Mouse (Mus musculus) MEL (cell line): ENCODE data around the gene Mrps25. TPM values are rescaled to one million over a fixed set of nuclear protein-coding genes. Genes with fewer than 3 reads are reported as not detected.

ENCODE experiments used
- DNase-seq: peaks from one replicate; pipeline ENCODE4 v3.0.0; 2011; ENCODE audit warnings: low read depth, low spot score
- H3K27ac ChIP-seq: 2 replicates; pipeline ENCODE4 v1.5.1; 2012; ENCODE audit warnings: low read depth, mild to moderate bottlenecking, control low read depth, low read length, moderate library complexity; ENCODE audit not compliant: control insufficient read depth
- H3K27me3 ChIP-seq, 2 experiments: fragments of 150-350 bp in 1 of 2; sonication (generic) in 1 of 2; 2 replicates each; pipeline ENCODE4 v1.6.1; 2012; ENCODE audit warnings: low read length in 2 of 2, mild to moderate bottlenecking in 2 of 2, improper control_type of control experiment in 1 of 2, moderate library complexity in 1 of 2; ENCODE audit not compliant: insufficient read depth in 2 of 2, control insufficient read depth in 1 of 2
- H3K36me3 ChIP-seq, 2 experiments: 2 replicates each; pipeline ENCODE4 v1.6.1; 2012 to 2014; ENCODE audit warnings: low read length in 2 of 2, improper control_type of control experiment in 1 of 2, inconsistent platforms in 1 of 2, mild to moderate bottlenecking in 1 of 2; ENCODE audit not compliant: insufficient read depth in 2 of 2, control insufficient read depth in 1 of 2
- H3K4me1 ChIP-seq, 2 experiments: fragments of 150-350 bp in 1 of 2; sonication (generic) in 1 of 2; 2 replicates each; pipeline ENCODE4 v1.6.1; 2012; ENCODE audit warnings: low read length in 2 of 2, improper control_type of control experiment in 1 of 2, mild to moderate bottlenecking in 1 of 2; ENCODE audit not compliant: insufficient read depth in 2 of 2, control insufficient read depth in 1 of 2
- H3K4me3 ChIP-seq, 2 experiments: fragments of 150-350 bp in 1 of 2; sonication (generic) in 1 of 2; 2 replicates each; pipeline ENCODE4 v1.5.1; 2012; ENCODE audit warnings: low read depth in 2 of 2, low read length in 2 of 2, mild to moderate bottlenecking in 2 of 2, moderate library complexity in 2 of 2, control low read depth in 1 of 2, improper control_type of control experiment in 1 of 2; ENCODE audit not compliant: control insufficient read depth in 1 of 2, insufficient read depth in 1 of 2
- H3K79me2 ChIP-seq: 2 replicates; pipeline ENCODE4 v1.6.1; 2012; ENCODE audit warnings: mild to moderate bottlenecking, low read length, moderate library complexity; ENCODE audit not compliant: control insufficient read depth, poor library complexity, insufficient read depth
- H3K9ac ChIP-seq: 2 replicates; pipeline ENCODE4 v1.6.1; 2012; ENCODE audit warnings: low read depth, mild to moderate bottlenecking, control low read depth, low read length, moderate library complexity; ENCODE audit not compliant: control insufficient read depth, poor library complexity, severe bottlenecking
- H3K9me3 ChIP-seq: fragments of 150-350 bp; sonication (generic); replicated peaks from 2 replicates; pipeline ENCODE4 v1.6.1; 2012; ENCODE audit warnings: mild to moderate bottlenecking, low read length, improper control_type of control experiment, moderate library complexity; ENCODE audit not compliant: insufficient read depth
- BHLHE40 ChIP-seq: IDR thresholded peaks from 2 replicates; pipeline ENCODE4 v1.6.1; 2012; ENCODE audit warnings: low read depth, mild to moderate bottlenecking, inconsistent platforms, low read length, improper control_type of control experiment, borderline replicate concordance
- CHD2 ChIP-seq: IDR thresholded peaks from 2 replicates; pipeline ENCODE4 v1.6.1; 2011; ENCODE audit warnings: low read length, improper control_type of control experiment
- CTCF ChIP-seq, 3 experiments: IDR thresholded peaks in 2 of 3; conservative IDR thresholded peaks in 1 of 3; 2 replicates each; pipeline ENCODE4 v1.5.1; 2011 to 2012; ENCODE audit warnings: low read length in 3 of 3, low read depth in 2 of 3, mild to moderate bottlenecking in 2 of 3, improper control_type of control experiment in 1 of 3, inconsistent platforms in 1 of 3, mixed read lengths in 1 of 3, moderate library complexity in 1 of 3; ENCODE audit not compliant: control insufficient read depth in 1 of 3, insufficient read depth in 1 of 3, poor library complexity in 1 of 3, severe bottlenecking in 1 of 3
- E2F4 ChIP-seq: IDR thresholded peaks from 2 replicates; pipeline ENCODE4 v1.6.1; 2011; ENCODE audit warnings: low read depth, low read length, improper control_type of control experiment, borderline replicate concordance
- ELF1 ChIP-seq: IDR thresholded peaks from 2 replicates; pipeline ENCODE4 v1.6.1; 2014; ENCODE audit warnings: low read depth, mild to moderate bottlenecking, inconsistent platforms, low read length, improper control_type of control experiment, moderate library complexity
- ETS1 ChIP-seq: IDR thresholded peaks from 2 replicates; pipeline ENCODE4 v1.6.1; 2012; ENCODE audit warnings: low read depth, mild to moderate bottlenecking, inconsistent platforms, low read length, improper control_type of control experiment, moderate library complexity
- GABPA ChIP-seq: IDR thresholded peaks from 2 replicates; pipeline ENCODE4 v1.6.1; 2012; ENCODE audit warnings: low read depth, mild to moderate bottlenecking, inconsistent platforms, low read length, improper control_type of control experiment, moderate library complexity
- MAX ChIP-seq: IDR thresholded peaks from 2 replicates; pipeline ENCODE4 v1.6.1; 2011; ENCODE audit warnings: low read length, improper control_type of control experiment
- MAZ ChIP-seq: IDR thresholded peaks from 2 replicates; pipeline ENCODE4 v1.6.1; 2012; ENCODE audit warnings: low read depth, mild to moderate bottlenecking, inconsistent platforms, low read length, improper control_type of control experiment
- MEF2A ChIP-seq: IDR thresholded peaks from 2 replicates; pipeline ENCODE4 v1.6.1; 2014; ENCODE audit warnings: low read depth, mild to moderate bottlenecking, inconsistent platforms, low read length, improper control_type of control experiment; ENCODE audit not compliant: poor library complexity, insufficient replicate concordance, severe bottlenecking; ENCODE audit errors: extremely low read depth
- NRF1 ChIP-seq: IDR thresholded peaks from 2 replicates; pipeline ENCODE4 v1.6.1; 2014; ENCODE audit warnings: low read depth, mild to moderate bottlenecking, inconsistent platforms, low read length, improper control_type of control experiment, moderate library complexity; ENCODE audit not compliant: poor library complexity, insufficient read depth, severe bottlenecking
- POLR2A ChIP-seq, 2 experiments: IDR thresholded peaks; 2 replicates each; pipeline ENCODE4 v1.6.1; 2011 to 2012; ENCODE audit warnings: low read length in 2 of 2, mild to moderate bottlenecking in 2 of 2, control low read depth in 1 of 2, improper control_type of control experiment in 1 of 2, low read depth in 1 of 2, moderate library complexity in 1 of 2; ENCODE audit not compliant: control insufficient read depth in 1 of 2, insufficient read depth in 1 of 2, poor library complexity in 1 of 2
- POLR2AphosphoS2 ChIP-seq: IDR thresholded peaks from 2 replicates; pipeline ENCODE4 v1.6.1; 2011; ENCODE audit warnings: low read length, improper control_type of control experiment
- RCOR1 ChIP-seq: IDR thresholded peaks from 2 replicates; pipeline ENCODE4 v1.6.1; 2012; ENCODE audit warnings: low read depth, mild to moderate bottlenecking, inconsistent platforms, low read length, improper control_type of control experiment
- SIN3A ChIP-seq: IDR thresholded peaks from 2 replicates; pipeline ENCODE4 v1.6.1; 2012; ENCODE audit warnings: low read length, improper control_type of control experiment, inconsistent platforms
- SMC3 ChIP-seq: IDR thresholded peaks from 2 replicates; pipeline ENCODE4 v1.6.1; 2011; ENCODE audit warnings: low read depth, low read length, improper control_type of control experiment
- TAL1 ChIP-seq: IDR thresholded peaks from 2 replicates; pipeline ENCODE4 v1.6.1; 2012; ENCODE audit warnings: mild to moderate bottlenecking, inconsistent platforms, low read length, moderate library complexity, mixed read lengths
- TCF12 ChIP-seq: IDR thresholded peaks from 2 replicates; pipeline ENCODE4 v1.6.1; 2014; ENCODE audit warnings: low read depth, mild to moderate bottlenecking, inconsistent platforms, low read length, improper control_type of control experiment, moderate library complexity
- USF2 ChIP-seq, 2 experiments: IDR thresholded peaks; 2 replicates each; pipeline ENCODE4 v1.6.1; 2011 to 2012; ENCODE audit warnings: improper control_type of control experiment in 2 of 2, low read length in 2 of 2, borderline replicate concordance in 1 of 2, inconsistent platforms in 1 of 2, low read depth in 1 of 2, mild to moderate bottlenecking in 1 of 2; ENCODE audit not compliant: insufficient read depth in 1 of 2
- ZC3H11A ChIP-seq: IDR thresholded peaks from 2 replicates; pipeline ENCODE4 v1.6.1; 2012; ENCODE audit warnings: low read depth, mild to moderate bottlenecking, inconsistent platforms, low read length, improper control_type of control experiment
- ZKSCAN1 ChIP-seq: IDR thresholded peaks from 2 replicates; pipeline ENCODE4 v1.6.1; 2012; ENCODE audit warnings: low read depth, mild to moderate bottlenecking, inconsistent platforms, low read length, improper control_type of control experiment, moderate library complexity
- ZMIZ1 ChIP-seq: IDR thresholded peaks from 2 replicates; pipeline ENCODE4 v1.6.1; 2012; ENCODE audit warnings: low read depth, mild to moderate bottlenecking, inconsistent platforms, low read length, improper control_type of control experiment, moderate library complexity
- ZNF384 ChIP-seq: IDR thresholded peaks from 2 replicates; pipeline ENCODE4 v1.6.1; 2012; ENCODE audit warnings: low read depth, mild to moderate bottlenecking, inconsistent platforms, low read length, improper control_type of control experiment
- polyA plus RNA-seq, 2 experiments: library from polyadenylated mRNA; stranded (reverse) in 1 of 2; unstranded in 1 of 2; fragments of >175 nt in 1 of 2; fragments of >200 nt in 1 of 2; gene quantifications; 2 replicates each; pipeline versions ENCODE4 v1.2.1 to v1.2.4; 2012; ENCODE audit warnings: low replicate concordance in 2 of 2, low read depth in 1 of 2; ENCODE audit not compliant: insufficient read length in 2 of 2, insufficient read depth in 1 of 2, missing spikeins in 1 of 2
- total RNA-seq: library from RNA; depleted of rRNA; stranded (reverse); fragments of 300-350 nt; gene quantifications from 2 replicates; pipeline ENCODE4 v1.2.3, GENCODE M21; 2012

Mrps25 gene
- total and polyA plus RNA-seq, 3 experiments, result 94.7 to 261 (median 109) TPM

DNA sequence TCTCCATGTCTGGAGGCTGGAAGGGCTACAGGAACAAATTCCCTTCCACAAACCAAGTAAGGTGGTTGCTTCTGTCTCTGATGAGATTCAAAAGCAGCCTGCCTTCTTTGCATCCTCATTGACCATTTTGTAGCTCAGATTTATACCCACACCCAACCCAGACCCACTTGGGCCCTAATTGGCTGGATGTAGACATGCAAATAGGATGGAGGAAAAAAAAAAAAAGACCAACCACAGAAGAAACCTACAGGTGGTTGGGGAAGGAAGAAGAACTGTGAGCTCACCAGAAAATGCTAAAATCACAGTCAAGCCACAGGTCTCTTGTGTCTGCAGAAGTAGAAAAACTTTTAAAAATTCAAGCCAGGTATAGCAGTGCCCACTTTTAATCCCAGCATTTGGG lies 45.3 kb upstream of the Mrps25 start:
- Histone ChIP-seq H3K79me2 (no peaks in the 10 kb centered on the region), H3K9ac (no peak overlapping the region), H3K4me3 (no peak overlapping the region), H3K27me3 (peaks cover 8 to 13% of the 10 kb centered on the region in 2 experiments), H3K27ac (no peak overlapping the region)
- TF ChIP-seq NRF1, result no peak
- no peak for TF ChIP-seq CHD2
- TF ChIP-seq MAX, result no peak
- TF ChIP-seq MAZ, result no peak
- TF ChIP-seq ZKSCAN1, result no peak
- TF ChIP-seq, all 39 proteins: peak for 0
- Histone ChIP-seq H3K36me3 (no peaks in the 10 kb centered on the region), H3K4me1 (no peaks in the 10 kb centered on the region), H3K9me3 (no peaks in the 10 kb centered on the region)
- DNase-seq, result no peak

DNA sequence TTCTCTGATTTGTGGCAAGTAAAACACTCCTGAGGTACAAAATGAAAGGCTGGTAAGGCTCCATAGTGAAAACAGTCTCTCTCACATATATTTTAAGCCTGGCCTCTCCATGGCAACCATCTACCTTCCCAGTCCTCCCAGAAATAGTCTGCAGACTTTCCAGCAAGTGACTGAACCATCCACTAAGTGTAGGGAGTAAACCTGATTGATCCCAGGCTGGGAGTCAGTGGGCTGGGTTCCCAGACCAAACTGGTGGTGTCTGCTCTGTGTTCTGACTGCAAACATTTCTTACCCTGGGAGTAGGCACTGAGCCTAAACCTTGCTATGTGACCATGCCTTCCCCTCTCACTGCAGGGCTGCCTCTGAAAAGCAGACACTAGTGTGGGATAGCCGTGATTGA lies 41.1 kb upstream of the Mrps25 start:
- Histone ChIP-seq H3K36me3 (no peaks in the 10 kb centered on the region), H3K9ac (no peak overlapping the region), H3K79me2 (no peaks in the 10 kb centered on the region), H3K27me3 (peaks cover 14 to 18% of the 10 kb centered on the region in 2 experiments), H3K4me1 (no peaks in the 10 kb centered on the region), H3K4me3 (no peak overlapping the region), H3K27ac (no peak overlapping the region), H3K9me3 (no peaks in the 10 kb centered on the region)
- no peak for DNase-seq
- TF ChIP-seq SIN3A (no peak), POLR2AphosphoS2 (no peak), POLR2A (IDR thresholded peaks at IDR 0.05; ENCODE audit: control insufficient read depth in 1 of 2, insufficient read depth in 1 of 2, low read depth in 1 of 2, low read length in 2 of 2, poor library complexity in 1 of 2) (no peak), TCF12 (no peak), USF2 (IDR thresholded peaks at IDR 0.05; ENCODE audit: borderline replicate concordance in 1 of 2, insufficient read depth in 1 of 2, low read depth in 1 of 2, low read length in 2 of 2) (no peak), ELF1 (no peak), E2F4 (no peak), BHLHE40 (no peak), TAL1 (no peak), ZC3H11A (no peak), CHD2 (no peak), CTCF (IDR thresholded peaks at IDR 0.05 in 2 of 3, conservative IDR thresholded peaks at IDR 0.05 in 1 of 3; ENCODE audit: control insufficient read depth in 1 of 3, insufficient read depth in 1 of 3, low read depth in 2 of 3, low read length in 3 of 3, poor library complexity in 1 of 3, severe bottlenecking in 1 of 3) (no peak), RCOR1 (no peak), ZMIZ1 (no peak), MAZ (no peak), MEF2A (no peak), GABPA (no peak), ETS1 (no peak), SMC3 (no peak), ZNF384 (no peak)
